Mouse (Mus musculus) spleen, postnatal 0 days (tissue): ENCODE data around the gene Bmper. TPM values are rescaled to one million over a fixed set of nuclear protein-coding genes. Genes with fewer than 3 reads are reported as not detected.

Experiments used
- polyA plus RNA-seq: library from polyadenylated mRNA; unstranded; fragments of >200 nt; fragmentation: Nextera tagmentation; extraction: Ambion mirVana; gene quantifications from 2 replicates; pipeline ENCODE4 v1.2.1, GENCODE M21; 2015

Gene Bmper
- 2.0 TPM in 2 replicates for polyA plus RNA-seq

GRCm38 (mm10) chr9:23222841-23223548 lies at the start of gene Bmper:
Gene Bmper, plus strand, starts transcription at chr9:23223076.

